Mouse (Mus musculus): ENCODE results near the gene Tti1.

- TF ChIP-seq CTCF (IDR thresholded peaks at IDR 0.05; ENCODE audit: extremely low read depth, insufficient read depth, low read length) (no peak), POLR2A (IDR thresholded peaks at IDR 0.05; ENCODE audit: extremely low read depth, insufficient read depth, low read length) (no peak)
Measured at GRCm38 (mm10) chr2:158036408-158036807, 8.2 kb upstream of the Tti1 start.
